Comparison of ENCODE assay signal across 8 mouse cellular contexts in genomic region chr7:126285293-126286211, GRCm38 (mm10). TPM values are rescaled to one million over a fixed set of nuclear protein-coding genes. Genes with fewer than 3 reads are reported as not detected.
DNase-seq lines count a peak whose midpoint lies in the region; ATAC-seq and TF ChIP-seq lines count a peak whose summit lies in the region.

No protein-coding gene starts in this region.

- H3K4me2 ChIP-seq in forebrain, embryonic 16.5 days (ENCODE audit: low read length): peak overlapping the region; percentile 22; the same call in 1 of the 2 replicates

- ATAC-seq in forebrain, embryonic 16.5 days: no peak
- ATAC-seq in common myeloid progenitor, adult 5-6 weeks (replicated peaks; ENCODE audit: low read depth, poor library complexity, severe bottlenecking): peak; percentile 58

- H3K4me1 ChIP-seq in forebrain, embryonic 16.5 days (replicated peaks; ENCODE audit: control insufficient read depth, insufficient read depth, low read length): peaks cover 74% of the 10 kb centered on the region
- H3K4me1 ChIP-seq in forebrain, embryonic 10.5 days: peaks cover 10% of the 10 kb centered on the region

- H3K9me3 ChIP-seq in forebrain, embryonic 16.5 days (ENCODE audit: control insufficient read depth, low read length): no peaks in the 10 kb centered on the region
- no peaks in the 10 kb centered on the region for H3K9me3 ChIP-seq in forebrain, embryonic 10.5 days

- no peaks in the 10 kb centered on the region for H3K27me3 ChIP-seq in forebrain, embryonic 16.5 days (replicated peaks; ENCODE audit: control insufficient read depth, insufficient read depth, low read length)
- no peaks in the 10 kb centered on the region for H3K27me3 ChIP-seq in forebrain, embryonic 10.5 days (ENCODE audit: poor library complexity, severe bottlenecking)

- no peak for TF ChIP-seq CTCF in left cerebral cortex, adult 2 months (IDR thresholded peaks at IDR 0.05)

- H3K4me3 ChIP-seq in forebrain, embryonic 16.5 days (replicated peaks; ENCODE audit: low read length): no peak overlapping the region
- H3K4me3 ChIP-seq in forebrain, embryonic 10.5 days: no peak overlapping the region
- no peak overlapping the region for H3K4me3 ChIP-seq in left cerebral cortex, adult 2 months

- intact Hi-C loops in heart, postnatal 10 days (cut with DNase I): loop anchor here (2.0 kb wide), 1 partner anchor 17 kb away; no protein-coding TSS in a partner anchor
- intact Hi-C loops in left cerebral cortex, adult 2 months (cut with DNase I): no loop called here

- H3K9ac ChIP-seq in forebrain, embryonic 16.5 days (replicated peaks; ENCODE audit: low read depth, low read length): no peak overlapping the region

- peaks cover 7% of the 10 kb centered on the region; the same call in 1 of the 2 replicates for H3K36me3 ChIP-seq in forebrain, embryonic 16.5 days (ENCODE audit: control insufficient read depth, insufficient read depth)
- peaks cover 94% of the 10 kb centered on the region for H3K36me3 ChIP-seq in forebrain, embryonic 10.5 days (replicated peaks)

- DNase-seq in forebrain, embryonic 10.5 days (ENCODE audit: extremely low spot score, low spot score): no peak
- DNase-seq in CD4-positive, CD25-positive, alpha-beta regulatory T cell, adult 2 months (ENCODE audit: low read depth, low spot score): peak; percentile 92
- peak; percentile 70 to 74 for DNase-seq in heart, postnatal 10 days
- DNase-seq in left cerebral cortex, adult 2 months (ENCODE audit: extremely low spot score in 1 of 2, low spot score in 2 of 2): peak; percentile 78 to 89
- DNase-seq in right cerebral cortex, adult 18-20 months: peak; percentile 95
- peak; percentile 82 for DNase-seq in thymus, postnatal 4 days

- H3K27ac ChIP-seq in forebrain, embryonic 16.5 days (ENCODE audit: low read length): 0 out of 2 replicates have a peak overlapping the region, but pooled peaks have one; percentile 37
- H3K27ac ChIP-seq in forebrain, embryonic 10.5 days: no peak overlapping the region
- peak overlapping the region; percentile 71 for H3K27ac ChIP-seq in left cerebral cortex, adult 2 months

- 67% methylated on average over 12 of the region's 12 CpGs for WGBS in forebrain, embryonic 16.5 days
- WGBS in forebrain, embryonic 10.5 days: 91% methylated on average over 12 of the region's 12 CpGs

RNA-seq across cellular contexts. Expression of gene Sbk1, which starts 13.1 kb away (rescaled TPM):
- polyA plus RNA-seq in forebrain, embryonic 16.5 days (2015; fragmentation: Nextera tagmentation; extraction: Ambion mirVana): 295 and 323 TPM in 2 replicates
- 79.1 and 83.0 TPM in 2 replicates for polyA plus RNA-seq in forebrain, embryonic 10.5 days (2016; fragmentation: Nextera tagmentation; extraction: Ambion mirVana)
- total RNA-seq in common myeloid progenitor, adult 5-6 weeks (2017): 5.2 and 5.7 TPM in 2 replicates
- 10 to 100 TPM; 68.7 to 77.1 TPM for total RNA-seq in heart, postnatal 10 days (2021)
- 10 to 100 TPM; 65.3 to 85.8 TPM for total RNA-seq in left cerebral cortex, adult 2 months (2021)
